Mouse (Mus musculus) regulatory T cell (primary cell): ENCODE measurements around the gene Rims3.

Source experiments
- in situ Hi-C: fragments of 300-600 bp; cut with MboI, MseI; formaldehyde crosslinking; loops from one replicate; pipeline ENCODE4 v1.15.1; 2025; ENCODE audit warnings: high pct_unique_total_duplicates

Rims3 gene

GRCm38 (mm10) chr4:120890754-120891440 lies 36.3 kb downstream of the Rims3 start:
- in situ Hi-C loops, result no loop called here

- in situ Hi-C loops, result no loop called here
Observed at GRCm38 (mm10) chr4:120891960-120892359, 37.3 kb downstream of the Rims3 start.

GRCm38 (mm10) chr4:120892516-120892915 lies 37.9 kb downstream of the Rims3 start:
- in situ Hi-C loops, result no loop called here

DNA sequence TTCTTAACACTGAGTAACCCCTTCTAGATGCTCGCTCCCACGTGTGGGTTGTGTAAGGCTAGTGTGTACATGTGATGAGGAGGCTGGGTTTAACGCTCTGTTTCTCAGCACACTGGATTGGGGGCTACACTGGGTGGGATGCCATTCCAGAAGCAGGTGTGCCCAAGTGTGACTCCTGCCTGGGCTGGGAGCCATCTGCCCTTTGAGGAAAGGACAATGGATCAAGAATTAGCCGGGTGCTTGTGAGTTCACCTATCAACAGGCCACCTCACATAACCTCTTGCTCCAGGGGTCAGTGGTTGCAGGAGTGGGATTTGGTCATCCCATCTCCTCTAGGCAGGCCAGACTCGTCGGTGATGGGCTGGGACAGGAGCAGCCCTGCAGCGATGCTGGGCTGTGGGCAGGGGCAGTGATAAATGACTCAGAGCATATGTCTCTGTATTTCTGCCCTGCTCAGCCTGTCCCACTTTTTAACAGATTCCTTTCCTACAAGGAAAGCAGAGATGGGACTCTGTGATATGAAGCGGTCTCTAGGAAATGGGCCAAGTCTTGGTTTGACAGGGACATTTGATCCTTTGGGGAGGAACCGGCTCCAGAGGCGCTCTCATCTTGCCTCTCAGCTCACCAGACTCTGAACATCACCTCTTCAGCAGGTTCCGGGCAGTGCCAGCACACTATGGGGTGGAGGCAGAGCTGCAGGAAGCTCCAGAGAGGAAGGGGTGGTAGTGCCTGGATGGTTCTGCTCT lies 39.2 kb downstream of the Rims3 start:
- in situ Hi-C loops, result no loop called here

DNA sequence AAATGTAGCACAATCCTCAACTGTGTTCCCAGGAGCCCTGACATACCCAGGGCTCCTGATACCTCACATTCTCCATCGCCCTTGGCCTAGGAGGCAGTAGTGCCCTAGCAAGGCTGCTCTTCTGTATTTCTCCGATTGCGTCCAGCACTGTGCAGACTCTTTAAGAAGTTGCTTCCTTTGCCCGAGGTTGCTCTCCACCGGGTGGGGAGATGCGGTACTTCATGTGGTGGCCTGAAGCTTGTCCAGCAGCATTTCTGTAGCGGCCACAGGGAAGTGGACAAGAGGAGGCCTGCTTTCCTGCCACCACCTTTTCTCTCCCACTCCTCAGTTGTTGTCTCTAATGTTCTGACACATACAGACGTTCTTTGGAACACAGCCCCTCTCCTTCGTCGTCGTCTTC lies 40.0 kb downstream of the Rims3 start:
- in situ Hi-C loops, result no loop called here

- in situ Hi-C loops, result no loop called here
Observed at GRCm38 (mm10) chr4:120895226-120895625, 40.6 kb downstream of the Rims3 start.

GRCm38 (mm10) chr4:120895810-120896584 lies 41.4 kb downstream of the Rims3 start:
- in situ Hi-C loops, result no loop called here

- in situ Hi-C loops, result loop anchor here (5.0 kb wide), 1 partner anchor 322 kb away; no protein-coding TSS in a partner anchor
Observed at GRCm38 (mm10) chr4:120904533-120904932, 49.9 kb downstream of the Rims3 start.

DNA sequence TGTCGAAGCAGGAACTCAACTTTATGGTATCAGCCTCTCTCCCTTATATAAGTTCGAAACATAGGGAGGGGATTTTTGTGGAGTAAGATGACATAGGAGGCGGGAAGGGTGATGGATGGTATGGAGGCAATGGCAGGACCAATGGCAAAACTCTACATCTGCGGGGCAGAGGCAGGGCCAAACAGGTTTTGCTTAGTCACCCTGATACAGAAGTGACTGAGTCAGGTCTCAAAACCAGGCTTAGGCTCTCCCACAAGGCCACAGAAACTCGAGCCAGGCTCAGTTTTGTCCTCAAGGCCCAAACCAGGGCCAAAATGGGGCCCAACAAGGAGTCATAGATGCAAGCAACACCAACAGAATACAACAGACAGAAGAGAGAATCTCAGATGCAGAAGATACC lies 51.0 kb downstream of the Rims3 start:
- in situ Hi-C loops, result no loop called here

GRCm38 (mm10) chr4:120909558-120910150 lies 55.0 kb downstream of the Rims3 start:
- in situ Hi-C loops, result loop anchor here (5.0 kb wide), 2 partner anchors 62 to 227 kb away; no protein-coding TSS in a partner anchor

GRCm38 (mm10) chr4:120911086-120911485 lies 56.5 kb downstream of the Rims3 start:
- in situ Hi-C loops, result loop anchor here (5.0 kb wide), 2 partner anchors 64 to 229 kb away; no protein-coding TSS in a partner anchor

- in situ Hi-C loops, result loop anchor here (5.0 kb wide), 2 partner anchors 66 to 231 kb away; no protein-coding TSS in a partner anchor
Observed at GRCm38 (mm10) chr4:120912866-120913265, 58.2 kb downstream of the Rims3 start.

DNA sequence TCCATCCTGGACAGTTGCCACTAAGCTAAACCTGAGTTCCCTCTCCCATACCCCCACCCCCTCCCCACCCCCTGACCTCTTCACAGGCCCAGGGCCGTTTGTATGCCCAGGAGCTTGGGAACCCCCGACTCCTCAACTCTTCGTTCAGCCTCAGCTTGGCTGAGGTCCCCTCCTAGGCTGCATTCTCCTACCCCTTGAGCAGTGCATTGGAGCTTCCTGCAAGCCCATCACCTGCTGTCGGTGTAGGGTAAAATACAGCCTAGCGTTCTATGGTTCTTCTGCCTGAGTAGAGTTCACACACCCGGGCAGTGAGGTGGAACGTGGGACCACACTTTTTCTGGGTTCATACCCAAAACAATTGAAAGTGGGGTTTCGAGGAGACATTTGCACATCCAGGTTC lies 58.8 kb downstream of the Rims3 start:
- in situ Hi-C loops, result loop anchor here (5.0 kb wide), 2 partner anchors 66 to 231 kb away; no protein-coding TSS in a partner anchor

DNA sequence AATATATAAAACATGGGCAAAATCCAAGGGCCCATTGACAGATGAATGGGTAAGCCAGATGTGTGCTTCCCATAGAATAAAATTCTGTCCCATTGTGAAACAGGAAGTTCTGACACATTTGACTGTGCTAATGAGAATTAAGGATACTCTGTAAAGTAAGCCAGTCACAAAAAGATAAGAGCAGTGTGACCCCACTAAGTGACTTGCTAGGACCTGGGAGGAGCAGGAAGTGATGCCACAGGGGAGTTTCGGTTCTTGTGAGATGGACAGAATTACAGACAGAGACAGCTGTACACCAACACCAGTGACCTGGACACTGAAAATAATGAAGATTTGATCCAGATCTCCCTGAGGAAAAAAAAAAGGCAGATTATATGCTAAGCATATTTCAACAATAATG lies 59.2 kb downstream of the Rims3 start:
- in situ Hi-C loops, result loop anchor here (5.0 kb wide), 2 partner anchors 67 to 232 kb away; no protein-coding TSS in a partner anchor

- in situ Hi-C loops, result loop anchor here (5.0 kb wide), 2 partner anchors 67 to 232 kb away; no protein-coding TSS in a partner anchor
Observed at GRCm38 (mm10) chr4:120914501-120914900, 59.9 kb downstream of the Rims3 start.

GRCm38 (mm10) chr4:120921461-120921860 lies 66.8 kb downstream of the Rims3 start:
- in situ Hi-C loops, result no loop called here

DNA sequence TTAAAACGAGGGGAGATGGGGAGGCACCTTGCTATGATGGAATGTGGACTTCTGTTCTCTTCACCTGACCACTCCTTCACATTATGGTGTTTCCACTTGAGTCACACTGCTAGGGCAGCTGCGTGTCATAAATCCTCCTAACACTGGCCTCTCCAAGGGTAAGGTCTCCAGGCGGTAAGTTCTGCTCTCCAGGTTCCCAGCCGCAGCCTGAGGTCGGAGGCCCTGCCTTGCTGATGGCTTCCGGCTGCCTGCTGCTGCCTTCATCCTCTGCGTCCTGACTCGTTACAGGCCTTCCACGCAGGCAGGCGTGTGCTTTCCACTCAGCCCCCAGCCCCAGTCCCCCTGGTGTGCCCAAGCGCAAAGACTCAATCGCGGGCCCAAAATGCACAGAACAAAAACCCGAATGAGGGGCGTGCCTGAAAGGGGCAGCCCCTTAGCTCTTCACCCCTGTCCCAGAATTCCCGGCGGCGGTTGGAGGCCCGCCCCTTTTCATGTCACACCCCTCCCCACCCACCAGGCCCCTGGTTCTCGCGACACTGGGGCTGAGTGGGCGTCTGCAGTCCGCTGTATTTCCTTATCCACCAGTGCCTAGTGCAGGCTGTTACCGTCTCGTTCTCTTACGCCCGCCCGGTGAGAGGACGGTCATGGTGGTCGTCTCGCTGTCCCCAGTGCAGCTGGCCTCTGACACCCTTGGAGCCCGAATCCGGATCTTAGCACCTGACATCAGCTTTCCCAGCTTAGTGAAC lies 70.1 kb downstream of the Rims3 start, which contains the start of gene Exo5:
TSS of gene Exo5 (minus strand) at position 464 of the 746 bp plus-strand sequence.
- in situ Hi-C loops, result no loop called here

- in situ Hi-C loops, result no loop called here
Observed at GRCm38 (mm10) chr4:120925386-120925785, 70.8 kb downstream of the Rims3 start.

DNA sequence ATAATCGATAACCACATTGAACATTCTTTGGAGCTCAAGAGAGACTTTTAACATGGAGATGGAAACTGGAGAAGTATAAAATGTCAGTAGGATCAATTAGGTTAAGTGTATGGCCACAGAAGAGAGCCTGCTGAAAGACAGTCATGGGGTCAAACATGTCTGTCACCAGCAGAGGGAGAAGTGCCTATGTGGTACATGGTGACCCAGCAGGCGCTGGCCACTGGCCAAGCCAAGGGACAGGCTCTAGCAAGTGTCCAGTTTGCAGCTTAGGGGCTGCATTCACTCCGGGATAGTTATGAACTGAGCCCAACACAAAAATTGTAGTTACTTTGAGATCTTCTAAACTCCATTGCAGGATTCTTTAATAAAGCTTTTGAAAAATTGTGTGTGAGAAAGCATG lies 74.1 kb downstream of the Rims3 start:
- in situ Hi-C loops, result no loop called here

- in situ Hi-C loops, result loop anchor here (5.0 kb wide), 1 partner anchor 37 kb away; no protein-coding TSS in a partner anchor
Observed at GRCm38 (mm10) chr4:120930736-120931135, 76.1 kb downstream of the Rims3 start.

DNA sequence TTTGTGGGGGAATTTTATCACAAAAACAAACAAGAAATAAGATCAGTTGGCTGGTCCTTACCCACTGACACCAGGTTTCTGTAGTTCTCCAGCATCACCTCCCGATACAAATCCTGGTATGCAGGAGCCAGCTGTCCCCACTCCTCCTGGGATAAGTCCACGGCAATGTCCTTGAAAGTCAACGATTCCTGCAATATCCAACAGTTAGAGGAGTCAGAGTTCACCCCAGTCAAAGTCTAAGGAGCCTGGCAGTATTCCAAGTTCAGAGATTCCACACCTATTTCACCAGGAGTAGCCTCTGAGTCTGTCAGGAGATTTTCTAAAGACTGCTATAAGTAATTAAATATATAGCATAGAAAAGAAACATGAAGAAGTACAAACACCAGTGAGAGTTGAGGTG lies 80.4 kb downstream of the Rims3 start:
- in situ Hi-C loops, result no loop called here
